10 mouse cellular contexts compared by ENCODE assay signal in the genomic region with DNA sequence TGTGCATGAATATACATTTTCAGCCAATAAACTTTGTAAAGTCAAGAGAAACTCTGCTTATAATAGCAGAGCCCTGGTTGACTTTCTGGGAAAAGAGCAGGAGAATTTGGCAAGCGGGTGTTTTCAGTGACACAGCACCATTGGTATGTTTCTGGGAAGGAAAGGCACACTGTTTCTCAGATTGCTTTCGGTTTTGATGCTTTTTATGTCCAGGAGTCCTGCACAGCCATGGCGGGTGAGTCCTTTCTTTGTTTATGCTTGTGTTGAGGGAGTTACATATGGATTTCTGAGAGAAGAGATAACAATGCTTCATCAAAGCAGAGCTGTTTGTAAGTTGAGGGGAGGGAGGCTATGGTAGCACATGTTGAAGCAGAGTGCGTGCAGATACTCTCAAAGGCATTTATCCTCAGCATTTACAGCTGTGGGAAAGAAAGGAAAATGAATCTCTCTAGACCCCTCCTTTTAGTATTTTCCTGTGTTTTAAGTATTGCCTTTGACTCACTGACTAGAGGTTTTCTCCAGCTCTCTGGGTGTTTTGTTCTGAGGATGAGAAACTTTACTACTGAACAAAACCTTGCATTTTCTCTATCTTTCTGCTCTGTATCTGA. TPM values are rescaled to one million over a fixed set of nuclear protein-coding genes. Genes with fewer than 3 reads are reported as not detected.
DNase-seq lines count a peak whose midpoint lies in the region; ATAC-seq and TF ChIP-seq lines count a peak whose summit lies in the region.
"Had no signal": no experiment of that assay in that cellular context is flagged by ENCODE, and none has a peak within 500 bp of the region (broad histone marks: within the 10 kb centered on the region; RNA-seq: fewer than 3 reads in every experiment).

Gene Casp12 (plus strand): TSS at position 140 of the 608 bp plus-strand sequence.

- 0 out of 2 replicates have a peak within 1 kb of the TSS, but pooled peaks have one; percentile 2 for H3K27ac ChIP-seq in liver, postnatal 0 days (ENCODE audit: low read depth)
- peak within 1 kb of the TSS; percentile 59 for H3K27ac ChIP-seq in heart, embryonic 15.5 days
- H3K27ac ChIP-seq: macrophage had no signal

- H3K4me2 ChIP-seq in liver, postnatal 0 days (ENCODE audit: low read depth, low read length), result no peak within 1 kb of the TSS
- H3K4me2 ChIP-seq in heart, embryonic 15.5 days, result peak within 1 kb of the TSS; percentile 12; the same call in 1 of the 2 replicates

- no peaks in the 10 kb centered on the region for H3K4me1 ChIP-seq in liver, postnatal 0 days (ENCODE audit: insufficient read depth)
- no peaks in the 10 kb centered on the region for H3K4me1 ChIP-seq in heart, embryonic 15.5 days (replicated peaks)

- no peak within 1 kb of the TSS for H3K9ac ChIP-seq in liver, postnatal 0 days (replicated peaks)
- no peak within 1 kb of the TSS for H3K9ac ChIP-seq in heart, embryonic 15.5 days

- H3K27me3 ChIP-seq in liver, postnatal 0 days (ENCODE audit: insufficient read depth, low read length), result no peaks in the 10 kb centered on the region
- no peaks in the 10 kb centered on the region for H3K27me3 ChIP-seq in heart, embryonic 15.5 days

- 55% methylated on average over 4 of the region's 4 CpGs for WGBS in liver, postnatal 0 days (ENCODE audit: insufficient replicate concordance)
- 34% methylated on average over 4 of the region's 4 CpGs for WGBS in heart, embryonic 15.5 days

- no peak for DNase-seq in liver, postnatal 0 days
- no peak for DNase-seq in liver
- DNase-seq in lung, adult 18-20 months, result peak; percentile 26 to 30
- peak; percentile 28 for DNase-seq in urinary bladder, postnatal 14 days (ENCODE audit: low spot score)
- DNase-seq in embryo, embryonic 11 days, result no peak
- DNase-seq in right cerebral cortex, adult 2 months (ENCODE audit: low spot score in 2 of 2), result no peak
- no peak for DNase-seq in thymus, postnatal 10 days (ENCODE audit: low spot score in 2 of 2)

- TF ChIP-seq CTCF in liver, postnatal 0 days (IDR thresholded peaks at IDR 0.05; ENCODE audit: low read depth), result no peak

- no peaks in the 10 kb centered on the region for H3K36me3 ChIP-seq in liver, postnatal 0 days (replicated peaks; ENCODE audit: insufficient read depth, low read length)
- H3K36me3 ChIP-seq in heart, embryonic 15.5 days, result no peaks in the 10 kb centered on the region
- H3K36me3 ChIP-seq: G1E had no signal

- TF ChIP-seq EP300 in liver, postnatal 0 days (IDR thresholded peaks at IDR 0.05; ENCODE audit: low read depth), result no peak

- no peaks in the 10 kb centered on the region for H3K9me3 ChIP-seq in liver, postnatal 0 days (ENCODE audit: low read length)
- H3K9me3 ChIP-seq in heart, embryonic 15.5 days (replicated peaks), result no peaks in the 10 kb centered on the region
- H3K9me3 ChIP-seq: G1E had no signal

- no peak for ATAC-seq in liver, postnatal 0 days
- ATAC-seq in heart, embryonic 15.5 days (replicated peaks; ENCODE audit: insufficient number of reproducible peaks, insufficient read depth, low FRiP score, low read depth), result peak; percentile 62; the same call in 1 of the 2 replicates

- no peak within 1 kb of the TSS for H3K4me3 ChIP-seq in liver, postnatal 0 days (ENCODE audit: low read depth, low read length)
- H3K4me3 ChIP-seq in heart, embryonic 15.5 days, result peak within 1 kb of the TSS; percentile 28

RNA-seq across cellular contexts. Expression of gene Casp12, which starts in this region (rescaled TPM):
- polyA plus RNA-seq in liver, postnatal 0 days (2015; fragmentation: Nextera tagmentation; extraction: Ambion mirVana), result 1.0 and 1.2 TPM in 2 replicates
- 5.6 and 6.6 TPM in 2 replicates for polyA plus RNA-seq in heart, embryonic 15.5 days (2015; fragmentation: Nextera tagmentation; extraction: Ambion mirVana)
- polyA plus RNA-seq: G1E had no signal

Comparison
In these comparisons a context has a peak if more than half of its experiments do, and no peak if none do; other contexts are left out.
1. DNase-seq: peak in lung, adult 18-20 months (2 of 2) and urinary bladder, postnatal 14 days (single experiment); none in liver, postnatal 0 days (single experiment), liver (single experiment), embryo, embryonic 11 days (single experiment), right cerebral cortex, adult 2 months (0 of 2) and thymus, postnatal 10 days (0 of 2).